In genomic region chr2:118204646-118205045, GRCm38 (mm10) we compare ENCODE assay signal across 19 mouse cellular contexts. TPM values are rescaled to one million over a fixed set of nuclear protein-coding genes. Genes with fewer than 3 reads are reported as not detected.
A peak's percentile ranks its signal among the peaks of the same experiment; 100 is the strongest.
DNase-seq lines count a peak whose midpoint lies in the region; ATAC-seq and TF ChIP-seq lines count a peak whose summit lies in the region.
"Had no signal": no experiment of that assay in that cellular context is flagged by ENCODE, and none has a peak within 500 bp of the region (broad histone marks: within the 10 kb centered on the region; RNA-seq: fewer than 3 reads in every experiment).

No protein-coding gene starts in this region.

- no peak overlapping the region for H3K4me3 ChIP-seq in forebrain, embryonic 12.5 days (replicated peaks)
- no peak overlapping the region for H3K4me3 ChIP-seq in forebrain, postnatal 0 days (ENCODE audit: low read depth, low read length)
- no peak overlapping the region for H3K4me3 ChIP-seq in midbrain, embryonic 10.5 days
- no peak overlapping the region for H3K4me3 ChIP-seq in neural tube, embryonic 13.5 days
- no peak overlapping the region for H3K4me3 ChIP-seq in kidney, adult 2 months (ENCODE audit: insufficient read depth, low read depth, low read length)
- no peak overlapping the region for H3K4me3 ChIP-seq in gastrocnemius, adult 2 months
- H3K4me3 ChIP-seq: embryonic facial prominence, embryonic 15.5 days; intestine, embryonic 15.5 days; limb, embryonic 12.5 days had no signal

- H3K27me3 ChIP-seq in forebrain, embryonic 12.5 days, result peaks cover 18% of the 10 kb centered on the region
- no peaks in the 10 kb centered on the region for H3K27me3 ChIP-seq in forebrain, postnatal 0 days (ENCODE audit: insufficient read depth, low read length)
- H3K27me3 ChIP-seq in midbrain, embryonic 10.5 days (ENCODE audit: low read depth, poor library complexity, severe bottlenecking), result peaks cover 30% of the 10 kb centered on the region
- peaks cover 14% of the 10 kb centered on the region; the same call in 1 of the 2 replicates for H3K27me3 ChIP-seq in neural tube, embryonic 13.5 days
- no peaks in the 10 kb centered on the region for H3K27me3 ChIP-seq in kidney, adult 2 months (replicated peaks; ENCODE audit: control insufficient read depth, insufficient read depth, low read length)
- H3K27me3 ChIP-seq: intestine, embryonic 15.5 days had no signal

- 46% methylated on average over 4 of the region's 4 CpGs for WGBS in forebrain, embryonic 12.5 days
- 17% methylated on average over 4 of the region's 4 CpGs for WGBS in forebrain, postnatal 0 days
- WGBS in midbrain, embryonic 10.5 days, result 65% methylated on average over 4 of the region's 4 CpGs
- WGBS in neural tube, embryonic 13.5 days, result 26% methylated on average over 4 of the region's 4 CpGs
- 85% methylated on average over 4 of the region's 4 CpGs for WGBS in kidney, adult 2 months

- H3K9me3 ChIP-seq in forebrain, embryonic 12.5 days, result no peaks in the 10 kb centered on the region
- H3K9me3 ChIP-seq in forebrain, postnatal 0 days (ENCODE audit: low read length), result no peaks in the 10 kb centered on the region
- no peaks in the 10 kb centered on the region for H3K9me3 ChIP-seq in midbrain, embryonic 10.5 days (replicated peaks)
- H3K9me3 ChIP-seq in neural tube, embryonic 13.5 days, result no peaks in the 10 kb centered on the region
- H3K9me3 ChIP-seq: embryonic facial prominence, embryonic 15.5 days; intestine, embryonic 15.5 days; limb, embryonic 12.5 days had no signal

- H3K27ac ChIP-seq in forebrain, embryonic 12.5 days, result peak overlapping the region; percentile 91
- 0 out of 2 replicates have a peak overlapping the region, but pooled peaks have one; percentile 62 for H3K27ac ChIP-seq in forebrain, postnatal 0 days (ENCODE audit: low read depth, low read length)
- peak overlapping the region; percentile 81 for H3K27ac ChIP-seq in midbrain, embryonic 10.5 days (replicated peaks)
- H3K27ac ChIP-seq in neural tube, embryonic 13.5 days (replicated peaks), result peak overlapping the region; percentile 84
- H3K27ac ChIP-seq in kidney, adult 2 months (ENCODE audit: insufficient read depth, low read depth, low read length), result no peak overlapping the region
- H3K27ac ChIP-seq in gastrocnemius, adult 2 months, result no peak overlapping the region
- H3K27ac ChIP-seq: embryonic facial prominence, embryonic 15.5 days; intestine, embryonic 15.5 days; limb, embryonic 12.5 days; liver, embryonic 14.5 days had no signal

- ATAC-seq in forebrain, embryonic 12.5 days (ENCODE audit: low FRiP score), result peak; percentile 4; the same call in 1 of the 2 replicates
- ATAC-seq in forebrain, postnatal 0 days, result no peak
- ATAC-seq in neural tube, embryonic 13.5 days (ENCODE audit: low read depth), result no peak
- ATAC-seq: intestine, embryonic 15.5 days; lung, postnatal 0 days had no signal

- H3K4me2 ChIP-seq in forebrain, embryonic 12.5 days, result peak overlapping the region; percentile 49
- H3K4me2 ChIP-seq in forebrain, postnatal 0 days (ENCODE audit: low read depth), result no peak overlapping the region
- H3K4me2 ChIP-seq in neural tube, embryonic 13.5 days, result peak overlapping the region; percentile 45
- H3K4me2 ChIP-seq: embryonic facial prominence, embryonic 15.5 days; intestine, embryonic 15.5 days had no signal

- H3K36me3 ChIP-seq in forebrain, embryonic 12.5 days (replicated peaks), result no peaks in the 10 kb centered on the region
- H3K36me3 ChIP-seq in forebrain, postnatal 0 days (ENCODE audit: insufficient read depth), result no peaks in the 10 kb centered on the region
- H3K36me3 ChIP-seq in midbrain, embryonic 10.5 days, result no peaks in the 10 kb centered on the region
- no peaks in the 10 kb centered on the region for H3K36me3 ChIP-seq in neural tube, embryonic 13.5 days
- H3K36me3 ChIP-seq in kidney, adult 2 months (ENCODE audit: control insufficient read depth, insufficient read depth, low read length), result no peaks in the 10 kb centered on the region
- H3K36me3 ChIP-seq: embryonic facial prominence, embryonic 15.5 days; intestine, embryonic 15.5 days; limb, embryonic 12.5 days had no signal

- no peak for TF ChIP-seq CTCF in forebrain, postnatal 0 days (IDR thresholded peaks at IDR 0.05; ENCODE audit: low read depth)
- no peak for TF ChIP-seq CTCF in kidney, adult 2 months (conservative IDR thresholded peaks at IDR 0.05; ENCODE audit: insufficient read depth, insufficient read length, low read depth, low read length)
- TF ChIP-seq CTCF in gastrocnemius, adult 2 months (IDR thresholded peaks at IDR 0.05), result no peak

- peaks cover 47% of the 10 kb centered on the region for H3K4me1 ChIP-seq in forebrain, embryonic 12.5 days
- peaks cover 13% of the 10 kb centered on the region for H3K4me1 ChIP-seq in forebrain, postnatal 0 days (ENCODE audit: insufficient read depth)
- peaks cover 61% of the 10 kb centered on the region for H3K4me1 ChIP-seq in midbrain, embryonic 10.5 days
- H3K4me1 ChIP-seq in neural tube, embryonic 13.5 days (replicated peaks), result peaks cover 50% of the 10 kb centered on the region
- peaks cover 7% of the 10 kb centered on the region; the same call in 1 of the 2 replicates for H3K4me1 ChIP-seq in kidney, adult 2 months (ENCODE audit: control insufficient read depth, insufficient read depth, low read length)
- H3K4me1 ChIP-seq: intestine, embryonic 15.5 days had no signal

- intact Hi-C loops in gastrocnemius, adult 2 months (cut with DNase I), result no loop called here

- DNase-seq in forebrain, postnatal 0 days, result no peak
- DNase-seq in midbrain, embryonic 10.5 days (ENCODE audit: low spot score), result no peak
- DNase-seq in kidney, adult 2 months, result no peak
- DNase-seq in gastrocnemius, adult 2 months, result no peak
- no peak for DNase-seq in gastrocnemius, postnatal 10 days
- DNase-seq: adrenal gland, adult 2 months; cerebellum, adult 2 months; heart, adult 18-20 months; kidney, postnatal 10 days; layer of hippocampus, adult 9-11 months; thymus, postnatal 14 days had no signal

- no peak for TF ChIP-seq POLR2A in kidney, adult 2 months (IDR thresholded peaks at IDR 0.05; ENCODE audit: low read depth, low read length)

- no peak overlapping the region for H3K9ac ChIP-seq in forebrain, embryonic 12.5 days
- no peak overlapping the region for H3K9ac ChIP-seq in forebrain, postnatal 0 days
- H3K9ac ChIP-seq in neural tube, embryonic 13.5 days, result no peak overlapping the region
- H3K9ac ChIP-seq: embryonic facial prominence, embryonic 15.5 days; intestine, embryonic 15.5 days; limb, embryonic 12.5 days; liver, embryonic 14.5 days had no signal

RNA-seq across cellular contexts. Expression of gene Fsip1, which starts 52.1 kb away (rescaled TPM):
- polyA plus RNA-seq in forebrain, embryonic 12.5 days (2016; fragmentation: Nextera tagmentation; extraction: Ambion mirVana), result 3.0 and 3.3 TPM in 2 replicates
- total RNA-seq in forebrain, postnatal 0 days (2014; rRNA removed), result 2.9 and 3.7 TPM in 2 replicates
- 4.0 and 5.7 TPM in 2 replicates for polyA plus RNA-seq in forebrain, postnatal 0 days (2015; fragmentation: Nextera tagmentation; extraction: Ambion mirVana)
- 2.1 and 3.0 TPM in 2 replicates for polyA plus RNA-seq in midbrain, embryonic 10.5 days (2016; fragmentation: Nextera tagmentation; extraction: Ambion mirVana)
- polyA plus RNA-seq in neural tube, embryonic 13.5 days (2015; fragmentation: Nextera tagmentation; extraction: Ambion mirVana), result 2.0 and 2.7 TPM in 2 replicates
- 0.14 and 0.18 TPM in 2 replicates for polyA plus RNA-seq in kidney, adult 2 months (2012; rRNA removed)
- not detected for total RNA-seq in gastrocnemius, adult 2 months (2021)
- not detected for total RNA-seq in gastrocnemius, postnatal 10 days (2021)
- total RNA-seq: heart, adult 18-20 months; MEL had no signal
- polyA plus RNA-seq: adrenal gland, adult 2 months had no signal

Comparison
In these comparisons a context has a peak if more than half of its experiments do, and no peak if none do; other contexts are left out.
1. H3K27ac ChIP-seq: peak in forebrain, embryonic 12.5 days (single experiment), forebrain, postnatal 0 days (single experiment), midbrain, embryonic 10.5 days (single experiment) and neural tube, embryonic 13.5 days (single experiment); none in kidney, adult 2 months (single experiment) and gastrocnemius, adult 2 months (single experiment).